Mouse (Mus musculus): ENCODE results near the gene Catsper1. TPM values are rescaled to one million over a fixed set of nuclear protein-coding genes. Genes with fewer than 3 reads are reported as not detected.

The Catsper1 gene
- polyA plus RNA-seq (2014; fragmentation: Illumina TruSeq; extraction: RNeasy Lipid Tissue Mini Kit (QIAGEN cat#74804); ENCODE audit: low read depth, low replicate concordance): not detected

DNA sequence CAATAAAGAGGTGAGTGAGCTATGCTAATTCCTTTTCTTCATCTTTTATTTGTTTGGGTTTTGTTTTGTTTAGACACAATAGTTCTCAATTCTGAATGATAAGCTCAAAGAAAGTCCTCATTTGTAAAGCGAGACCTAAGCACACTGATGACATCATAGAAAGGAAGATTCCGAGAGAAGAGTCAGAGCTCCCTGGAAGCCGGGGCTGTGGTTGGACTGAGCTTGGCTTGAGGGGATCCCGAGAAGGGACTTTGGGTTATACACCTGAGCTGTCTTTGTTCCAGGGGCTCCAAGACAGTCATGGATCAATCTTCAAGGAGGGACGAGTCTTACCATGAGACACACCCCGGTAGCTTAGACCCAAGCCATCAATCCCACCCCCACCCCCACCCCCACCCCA is at the start of gene Catsper1:
Gene Catsper1, plus strand, starts transcription at position 301 of the 400 bp plus-strand sequence.

DNA sequence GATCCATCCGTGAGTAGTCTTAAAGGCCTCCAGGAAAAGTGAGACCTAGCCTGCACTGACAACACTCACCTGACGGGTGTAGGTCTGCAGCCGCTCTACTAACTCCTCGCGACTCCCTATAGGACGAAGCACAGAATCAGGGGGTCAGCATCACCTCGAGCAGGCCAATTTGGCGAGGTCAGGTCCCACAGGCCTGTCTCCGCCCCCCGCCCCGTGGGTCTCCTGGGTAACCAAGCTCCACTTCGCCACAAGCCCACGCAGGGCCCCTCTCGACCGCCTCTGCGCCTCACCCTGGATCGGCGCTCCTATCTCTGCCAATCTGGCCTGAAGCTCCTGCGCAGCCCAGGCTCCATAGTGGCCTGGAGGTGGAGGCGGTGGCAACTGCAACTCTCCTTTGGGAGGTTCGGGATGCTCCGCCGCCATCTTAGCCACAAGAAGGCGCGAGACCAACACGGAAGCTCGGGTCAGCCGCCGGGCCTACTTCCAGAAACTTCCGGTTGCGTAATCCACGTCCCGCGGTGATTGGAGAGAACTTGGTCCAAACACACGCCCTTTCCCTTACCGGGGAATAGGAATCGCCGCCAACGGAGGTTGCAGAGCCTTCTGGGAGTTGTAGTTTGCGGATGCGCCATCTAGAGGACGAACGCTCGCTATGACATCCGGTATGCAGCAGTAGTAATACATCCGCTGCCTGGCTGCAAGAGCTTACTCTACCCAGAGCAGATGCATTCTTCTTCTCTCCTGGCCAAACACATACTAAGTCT is 40.4 kb upstream of the Catsper1 start, which contains the start of gene Sf3b2:
Gene Sf3b2, minus strand, starts transcription at position 484 of the 764 bp plus-strand sequence.

DNA sequence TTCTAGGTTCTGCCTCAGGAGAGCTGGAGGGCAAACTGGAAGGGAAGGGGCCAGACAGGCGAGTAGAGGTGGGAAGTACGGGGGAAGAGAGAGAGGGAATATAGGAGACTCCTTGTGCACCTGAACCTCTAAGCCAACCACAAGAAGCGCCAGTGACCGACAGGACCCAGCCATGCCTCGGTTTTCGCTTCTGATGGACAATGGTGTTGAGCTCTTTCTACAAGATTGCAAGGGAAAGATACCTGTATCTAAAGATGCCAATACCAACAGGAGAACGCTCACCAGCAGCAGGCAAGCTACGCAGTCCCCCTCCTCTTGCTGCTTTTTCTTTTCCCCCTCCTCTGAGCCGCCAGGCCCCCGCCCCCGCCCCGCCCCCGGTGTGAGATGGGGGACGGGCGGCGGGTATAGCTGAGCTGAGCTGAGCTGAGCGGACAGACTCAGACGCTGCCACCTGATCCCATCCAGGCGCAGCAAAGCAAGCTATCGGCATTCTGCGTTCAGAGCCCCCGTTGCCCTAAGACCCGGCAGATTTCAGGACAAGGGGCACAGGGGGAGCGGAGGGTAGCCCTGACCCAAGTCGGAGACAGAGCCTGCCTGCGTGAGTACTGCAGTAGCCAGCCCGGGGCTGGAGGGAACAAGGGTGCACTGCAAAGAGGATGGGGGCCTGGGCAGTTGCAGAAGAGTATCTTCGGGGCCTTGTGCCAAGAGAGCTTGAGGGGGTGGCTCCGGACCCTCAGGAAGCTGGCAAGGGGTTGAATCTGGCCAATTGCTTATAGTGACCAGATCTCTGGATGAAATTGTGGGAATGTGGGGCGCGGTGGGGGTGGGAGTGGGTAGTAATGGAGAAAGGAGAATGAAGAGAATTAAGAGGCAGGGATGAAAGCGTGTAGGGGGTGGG is 37.4 kb upstream of the Catsper1 start, which contains the start of gene Gal3st3:
Gene Gal3st3, plus strand, starts transcription at position 429 of the 898 bp plus-strand sequence.

DNA sequence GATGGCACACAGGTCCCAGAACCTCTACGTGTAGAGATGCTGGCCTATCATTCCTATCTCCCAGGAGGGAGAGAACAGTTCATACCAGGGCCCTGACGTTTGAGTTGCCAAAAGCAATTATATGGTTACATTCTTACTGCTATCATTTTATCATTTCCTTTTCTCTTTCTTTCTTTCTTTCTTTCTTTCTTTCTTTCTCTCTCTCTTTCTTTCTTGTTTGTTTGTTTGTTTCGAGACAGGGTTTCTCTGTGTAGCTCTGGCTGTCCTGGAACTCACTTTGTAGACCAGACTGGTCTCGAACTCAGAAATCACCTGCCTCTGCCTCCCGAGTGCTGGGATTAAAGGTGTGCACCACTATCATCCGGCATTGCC is 13.9 kb downstream of the Catsper1 start, which contains the start of gene Cst6:
Gene Cst6, minus strand, starts transcription at position 73 of the 372 bp plus-strand sequence.

DNA sequence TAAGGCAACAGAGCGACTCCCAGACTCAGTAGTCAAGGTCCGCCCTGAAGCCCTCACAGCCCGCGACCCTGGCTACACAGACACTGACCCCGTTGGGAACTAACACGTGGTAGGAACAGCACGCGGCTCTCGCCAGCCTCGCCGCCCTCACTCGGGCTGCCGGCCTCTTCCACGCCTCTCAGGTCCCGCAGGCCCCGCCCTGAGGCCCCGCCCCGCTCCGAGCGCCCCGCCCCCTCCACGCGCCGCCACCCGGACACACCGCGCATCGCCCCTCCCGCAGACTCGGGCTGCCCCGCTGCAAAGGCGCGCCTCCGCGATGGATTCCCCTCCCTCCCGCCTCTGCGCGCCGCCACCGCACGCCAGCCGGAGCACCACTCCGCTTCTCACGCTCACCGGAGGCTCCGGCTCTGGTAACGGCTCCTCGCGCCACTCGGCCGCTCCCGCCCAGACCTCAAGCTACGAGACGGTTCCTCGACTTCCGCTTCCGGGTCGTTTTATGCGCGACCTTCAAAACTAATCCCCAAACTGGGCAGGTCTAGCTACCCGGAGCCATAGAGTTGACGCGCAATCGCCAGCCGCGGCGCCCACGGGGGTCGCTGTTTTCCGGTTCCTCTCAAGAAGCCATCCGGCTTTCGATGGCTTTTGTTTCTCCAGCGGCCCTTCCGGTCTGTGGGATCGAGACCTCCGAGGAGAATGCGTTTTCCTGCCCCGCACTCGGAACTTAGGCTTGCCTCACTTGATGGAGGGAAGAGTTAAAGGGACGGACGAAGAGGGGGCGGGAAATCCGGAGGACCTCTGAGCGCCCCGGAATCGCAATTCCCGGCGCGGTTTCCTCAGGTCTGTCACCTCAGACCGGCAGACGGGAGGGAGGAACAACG is 30.9 kb downstream of the Catsper1 start, which contains the start of gene Eif1ad:
Gene Eif1ad, plus strand, starts transcription at position 567 of the 878 bp plus-strand sequence.

DNA sequence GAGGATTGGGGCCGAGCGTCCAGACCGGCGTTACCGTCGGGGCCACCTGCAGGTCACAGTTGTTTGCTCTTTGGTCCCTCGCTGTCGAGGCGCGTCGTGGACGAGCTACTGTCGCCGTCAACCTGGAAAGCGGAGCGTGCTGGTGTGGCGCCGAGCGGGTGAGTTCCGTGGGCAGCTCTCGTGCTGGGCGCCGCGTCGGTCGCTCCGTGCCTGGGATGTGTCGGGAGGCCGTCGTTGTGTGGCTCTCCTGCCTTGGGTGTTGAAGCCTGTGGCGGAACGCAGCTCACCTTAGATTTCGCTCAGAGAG is 31.5 kb downstream of the Catsper1 start, which contains the start of gene Banf1:
Gene Banf1, minus strand, starts transcription at position 116 of the 307 bp plus-strand sequence.

DNA sequence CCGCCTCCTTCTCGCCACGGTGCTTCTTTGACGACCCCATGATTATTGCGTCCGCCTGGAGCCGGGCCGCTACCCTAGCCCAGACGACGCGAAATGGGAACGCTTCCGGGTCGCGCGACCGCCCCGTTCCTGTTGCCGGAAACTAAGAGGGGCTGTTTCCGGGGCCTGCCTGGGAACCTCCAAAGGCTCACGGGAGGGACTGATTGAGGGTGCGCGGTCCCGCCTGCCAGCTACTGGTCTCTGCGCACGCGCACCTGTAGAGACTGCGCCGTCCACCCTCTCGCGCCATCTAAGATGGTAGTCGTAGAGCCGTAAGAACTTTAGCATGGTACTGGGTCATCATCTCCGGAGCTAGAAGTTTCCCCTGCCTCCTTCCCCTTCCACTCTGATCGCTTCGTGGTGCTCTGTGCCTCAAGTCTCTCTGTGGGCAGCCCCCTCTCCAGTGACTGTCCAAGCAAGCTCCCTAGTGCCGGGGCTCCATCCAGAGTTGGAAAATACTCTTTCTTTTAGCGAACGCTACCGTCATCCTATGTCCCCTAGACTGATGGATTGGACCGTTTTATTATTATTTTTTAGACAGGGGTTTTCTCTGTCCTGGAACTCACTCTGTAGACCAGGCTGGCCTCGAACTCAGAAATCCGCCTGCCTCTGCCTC is 53.2 kb downstream of the Catsper1 start, which contains the start of gene Sart1:
Gene Sart1, minus strand, starts transcription at position 116 of the 655 bp plus-strand sequence.

Other genes with a start within 250 kb of the Catsper1 start
- 28.2 TPM for gene Yif1a, start 247.2 kb upstream of the Catsper1 start, polyA plus RNA-seq (2014; fragmentation: Illumina TruSeq; extraction: RNeasy Lipid Tissue Mini Kit (QIAGEN cat#74804); ENCODE audit: low read depth, low replicate concordance)
- not detected for gene Cnih2, start 237.2 kb upstream of the Catsper1 start, polyA plus RNA-seq (2014; fragmentation: Illumina TruSeq; extraction: RNeasy Lipid Tissue Mini Kit (QIAGEN cat#74804); ENCODE audit: low read depth, low replicate concordance)
- gene Rab1b, start 228.7 kb upstream of the Catsper1 start, polyA plus RNA-seq (2014; fragmentation: Illumina TruSeq; extraction: RNeasy Lipid Tissue Mini Kit (QIAGEN cat#74804); ENCODE audit: low read depth, low replicate concordance): 2.5 TPM
- gene Klc2, start 217.2 kb upstream of the Catsper1 start, polyA plus RNA-seq (2014; fragmentation: Illumina TruSeq; extraction: RNeasy Lipid Tissue Mini Kit (QIAGEN cat#74804); ENCODE audit: low read depth, low replicate concordance): 1.9 TPM
- 3.7 TPM for gene Pacs1, start 62.6 kb upstream of the Catsper1 start, polyA plus RNA-seq (2014; fragmentation: Illumina TruSeq; extraction: RNeasy Lipid Tissue Mini Kit (QIAGEN cat#74804); ENCODE audit: low read depth, low replicate concordance)
- gene Sf3b2, start 40.3 kb upstream of the Catsper1 start, polyA plus RNA-seq (2014; fragmentation: Illumina TruSeq; extraction: RNeasy Lipid Tissue Mini Kit (QIAGEN cat#74804); ENCODE audit: low read depth, low replicate concordance): 32.5 TPM
- not detected for gene Gal3st3, start 37.4 kb upstream of the Catsper1 start, polyA plus RNA-seq (2014; fragmentation: Illumina TruSeq; extraction: RNeasy Lipid Tissue Mini Kit (QIAGEN cat#74804); ENCODE audit: low read depth, low replicate concordance)
- gene Cst6, start 13.8 kb downstream of the Catsper1 start, polyA plus RNA-seq (2014; fragmentation: Illumina TruSeq; extraction: RNeasy Lipid Tissue Mini Kit (QIAGEN cat#74804); ENCODE audit: low read depth, low replicate concordance): not detected
- 13.9 TPM for gene Eif1ad, start 31.0 kb downstream of the Catsper1 start, polyA plus RNA-seq (2014; fragmentation: Illumina TruSeq; extraction: RNeasy Lipid Tissue Mini Kit (QIAGEN cat#74804); ENCODE audit: low read depth, low replicate concordance)
- gene Banf1, start 31.4 kb downstream of the Catsper1 start, polyA plus RNA-seq (2014; fragmentation: Illumina TruSeq; extraction: RNeasy Lipid Tissue Mini Kit (QIAGEN cat#74804); ENCODE audit: low read depth, low replicate concordance): 5.5 TPM
- gene Sart1, start 53.0 kb downstream of the Catsper1 start, polyA plus RNA-seq (2014; fragmentation: Illumina TruSeq; extraction: RNeasy Lipid Tissue Mini Kit (QIAGEN cat#74804); ENCODE audit: low read depth, low replicate concordance): 2.4 TPM
- gene Tsga10ip, start 66.8 kb downstream of the Catsper1 start, polyA plus RNA-seq (2014; fragmentation: Illumina TruSeq; extraction: RNeasy Lipid Tissue Mini Kit (QIAGEN cat#74804); ENCODE audit: low read depth, low replicate concordance): not detected
- gene Drap1, start 89.2 kb downstream of the Catsper1 start, polyA plus RNA-seq (2014; fragmentation: Illumina TruSeq; extraction: RNeasy Lipid Tissue Mini Kit (QIAGEN cat#74804); ENCODE audit: low read depth, low replicate concordance): 3.1 TPM
- gene AI837181, start 89.4 kb downstream of the Catsper1 start, polyA plus RNA-seq (2014; fragmentation: Illumina TruSeq; extraction: RNeasy Lipid Tissue Mini Kit (QIAGEN cat#74804); ENCODE audit: low read depth, low replicate concordance): not detected
- gene Fosl1, start 111.8 kb downstream of the Catsper1 start, polyA plus RNA-seq (2014; fragmentation: Illumina TruSeq; extraction: RNeasy Lipid Tissue Mini Kit (QIAGEN cat#74804); ENCODE audit: low read depth, low replicate concordance): not detected
- 0.81 TPM for gene Ccdc85b, start 122.2 kb downstream of the Catsper1 start, polyA plus RNA-seq (2014; fragmentation: Illumina TruSeq; extraction: RNeasy Lipid Tissue Mini Kit (QIAGEN cat#74804); ENCODE audit: low read depth, low replicate concordance)
- gene Fibp, start 124.9 kb downstream of the Catsper1 start, polyA plus RNA-seq (2014; fragmentation: Illumina TruSeq; extraction: RNeasy Lipid Tissue Mini Kit (QIAGEN cat#74804); ENCODE audit: low read depth, low replicate concordance): 3.6 TPM
- not detected for gene Ctsw, start 132.8 kb downstream of the Catsper1 start, polyA plus RNA-seq (2014; fragmentation: Illumina TruSeq; extraction: RNeasy Lipid Tissue Mini Kit (QIAGEN cat#74804); ENCODE audit: low read depth, low replicate concordance)
- gene Efemp2, start 138.2 kb downstream of the Catsper1 start, polyA plus RNA-seq (2014; fragmentation: Illumina TruSeq; extraction: RNeasy Lipid Tissue Mini Kit (QIAGEN cat#74804); ENCODE audit: low read depth, low replicate concordance): not detected
- gene Mus81, start 152.7 kb downstream of the Catsper1 start, polyA plus RNA-seq (2014; fragmentation: Illumina TruSeq; extraction: RNeasy Lipid Tissue Mini Kit (QIAGEN cat#74804); ENCODE audit: low read depth, low replicate concordance): 0.69 TPM
- 142 TPM for gene Cfl1, start 154.7 kb downstream of the Catsper1 start, polyA plus RNA-seq (2014; fragmentation: Illumina TruSeq; extraction: RNeasy Lipid Tissue Mini Kit (QIAGEN cat#74804); ENCODE audit: low read depth, low replicate concordance)
- not detected for gene 1700020D05Rik, start 168.0 kb downstream of the Catsper1 start, polyA plus RNA-seq (2014; fragmentation: Illumina TruSeq; extraction: RNeasy Lipid Tissue Mini Kit (QIAGEN cat#74804); ENCODE audit: low read depth, low replicate concordance)
- 0.36 TPM for gene Snx32, start 174.8 kb downstream of the Catsper1 start, polyA plus RNA-seq (2014; fragmentation: Illumina TruSeq; extraction: RNeasy Lipid Tissue Mini Kit (QIAGEN cat#74804); ENCODE audit: low read depth, low replicate concordance)
- 2.4 TPM for gene Ovol1, start 224.9 kb downstream of the Catsper1 start, polyA plus RNA-seq (2014; fragmentation: Illumina TruSeq; extraction: RNeasy Lipid Tissue Mini Kit (QIAGEN cat#74804); ENCODE audit: low read depth, low replicate concordance)
- not detected for gene Ap5b1, start 232.3 kb downstream of the Catsper1 start, polyA plus RNA-seq (2014; fragmentation: Illumina TruSeq; extraction: RNeasy Lipid Tissue Mini Kit (QIAGEN cat#74804); ENCODE audit: low read depth, low replicate concordance)

All from kidney, adult 10 weeks (tissue).